Mouse (Mus musculus) hindbrain, embryonic 12.5 days (tissue): ENCODE data around the gene Ccdc136. TPM values are rescaled to one million over a fixed set of nuclear protein-coding genes. Genes with fewer than 3 reads are reported as not detected.
"Not testable (repeated sequence)": the region's sequence is repeated elsewhere in the genome, so short reads cannot be mapped to it uniquely, and the experiment has no call there.

Experiments used
- ATAC-seq: fragments of 200-750 bp; cut with Nextera tagmentation; 2 replicates; pipeline ENCODE4 v1.8.0; 2017; ENCODE audit warnings: moderate TSS enrichment; ENCODE audit not compliant: low FRiP score
- H3K27ac ChIP-seq: fragments of 300-500 bp; sonication (generic); 2 replicates; pipeline ENCODE4 v1.5.1; 2016; ENCODE audit warnings: mild to moderate bottlenecking
- H3K27me3 ChIP-seq: fragments of 300-500 bp; sonication (generic); 2 replicates; pipeline ENCODE4 v1.6.1; 2016; ENCODE audit warnings: mild to moderate bottlenecking
- H3K36me3 ChIP-seq: fragments of 300-500 bp; sonication (generic); 2 replicates; pipeline ENCODE4 v1.6.1; 2016; ENCODE audit warnings: mild to moderate bottlenecking
- H3K4me1 ChIP-seq: fragments of 300-500 bp; sonication (generic); 2 replicates; pipeline ENCODE4 v1.6.1; 2016
- H3K4me2 ChIP-seq: fragments of 300-500 bp; sonication (generic); replicated peaks from 2 replicates; pipeline ENCODE4 v1.6.1; 2016; ENCODE audit warnings: mild to moderate bottlenecking
- H3K4me3 ChIP-seq: fragments of 300-500 bp; sonication (generic); 2 replicates; pipeline ENCODE4 v1.5.1; 2016; ENCODE audit warnings: mild to moderate bottlenecking
- H3K9ac ChIP-seq: fragments of 300-500 bp; sonication (generic); 2 replicates; pipeline ENCODE4 v1.6.1; 2016; ENCODE audit warnings: mild to moderate bottlenecking, moderate library complexity
- H3K9me3 ChIP-seq: fragments of 300-500 bp; sonication (generic); replicated peaks from 2 replicates; pipeline ENCODE4 v1.6.1; 2016; ENCODE audit warnings: mild to moderate bottlenecking
- WGBS: fragments of 180-500 bp; shearing (Covaris S2); methylation state at CpG from one replicate; pipeline ENCODE4 v1.1.7; 2016; 5-methylcytosine and 5-hydroxymethylcytosine counted together
- polyA plus RNA-seq: library from polyadenylated mRNA; unstranded; fragments of >200 nt; fragmentation: Nextera tagmentation; extraction: Ambion mirVana; gene quantifications from 2 replicates; pipeline ENCODE4 v1.2.1, GENCODE M21; 2016

Ccdc136 gene
- polyA plus RNA-seq, 1 experiment from 2014 or later = 35.6 TPM

DNA sequence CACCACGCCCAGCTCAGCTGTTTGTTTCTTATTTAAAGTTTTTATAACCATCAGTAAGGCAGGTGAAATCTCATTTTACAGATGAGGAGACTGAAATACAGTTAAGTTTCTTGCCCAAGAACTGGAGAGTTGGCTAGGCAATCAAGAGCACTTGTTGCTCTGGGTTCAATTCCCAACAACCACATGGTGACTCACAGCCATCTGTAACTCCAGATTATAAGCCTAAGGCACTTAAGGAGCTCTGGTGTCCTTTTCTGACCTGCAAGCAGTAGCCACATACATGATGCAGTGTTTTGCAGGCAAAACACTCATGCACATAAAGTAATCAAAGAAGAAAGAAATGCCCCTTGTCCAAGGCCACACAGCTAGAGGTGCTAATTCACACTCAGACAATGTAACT lies 30.8 kb upstream of the Ccdc136 start:
- peaks cover 25% of the 10 kb centered on the region for H3K36me3 ChIP-seq
- no peak overlapping the region for H3K27ac ChIP-seq
- 97% methylated on average over 1 of the region's 1 CpGs for WGBS
- no peak overlapping the region for H3K4me3 ChIP-seq
- H3K27me3 ChIP-seq = no peaks in the 10 kb centered on the region
- no peak overlapping the region for H3K4me2 ChIP-seq
- no peak overlapping the region for H3K9ac ChIP-seq
- no peaks in the 10 kb centered on the region for H3K4me1 ChIP-seq
- ATAC-seq = no peak
- H3K9me3 ChIP-seq = no peaks in the 10 kb centered on the region

DNA sequence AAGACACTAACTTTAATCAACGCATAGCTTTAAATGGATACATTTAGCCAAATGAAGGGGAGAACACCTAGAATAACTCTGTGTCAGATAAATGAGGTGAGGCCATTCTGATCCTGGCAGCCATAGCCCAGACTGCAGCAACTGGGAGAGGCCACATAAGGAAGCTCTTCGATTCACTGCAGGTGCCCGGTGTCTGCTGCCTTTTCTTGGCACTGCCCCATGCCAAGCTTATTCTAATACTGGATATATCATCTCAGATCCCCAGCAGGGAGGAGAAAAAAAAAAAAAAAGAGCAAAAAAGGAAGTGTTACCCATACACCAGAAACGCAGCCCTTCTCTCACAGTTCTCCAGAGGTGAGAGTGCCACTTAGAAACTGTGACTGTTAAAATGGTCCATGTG lies 18.7 kb upstream of the Ccdc136 start:
- Histone ChIP-seq H3K36me3 (peaks cover 61% of the 10 kb centered on the region), H3K4me2 (no peak overlapping the region), H3K27me3 (no peaks in the 10 kb centered on the region), H3K4me1 (no peaks in the 10 kb centered on the region), H3K27ac (no peak overlapping the region), H3K9ac (no peak overlapping the region), H3K9me3 (no peaks in the 10 kb centered on the region), H3K4me3 (no peak overlapping the region)
- WGBS = 92% methylated on average over 4 of the region's 4 CpGs
- ATAC-seq = no peak

DNA sequence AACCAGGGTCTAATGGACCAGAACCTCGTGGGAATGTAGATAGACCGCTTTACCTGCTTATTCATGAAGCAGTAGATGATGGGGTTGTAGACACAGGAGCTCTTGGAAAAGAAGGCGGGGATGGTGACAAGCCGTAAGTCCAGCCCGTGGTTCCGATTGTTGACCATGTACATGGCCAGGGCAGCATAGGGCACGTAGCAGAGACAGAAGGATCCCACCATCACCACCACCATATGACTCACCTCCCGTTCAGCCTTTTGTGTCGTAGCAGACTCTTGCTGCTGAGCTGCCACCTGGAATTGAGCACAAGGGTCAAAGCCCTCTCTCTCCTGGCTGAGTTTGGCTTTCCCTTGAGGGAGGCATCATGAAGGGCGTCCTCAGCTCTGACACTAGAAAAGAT lies 17.4 kb upstream of the Ccdc136 start:
- Histone ChIP-seq H3K9me3 (no peaks in the 10 kb centered on the region), H3K4me2 (no peak overlapping the region), H3K4me1 (no peaks in the 10 kb centered on the region), H3K36me3 (peaks cover 50% of the 10 kb centered on the region), H3K4me3 (no peak overlapping the region), H3K9ac (no peak overlapping the region), H3K27ac (no peak overlapping the region), H3K27me3 (no peaks in the 10 kb centered on the region)
- ATAC-seq = no peak
- WGBS = 94% methylated on average over 10 of the region's 10 CpGs

DNA sequence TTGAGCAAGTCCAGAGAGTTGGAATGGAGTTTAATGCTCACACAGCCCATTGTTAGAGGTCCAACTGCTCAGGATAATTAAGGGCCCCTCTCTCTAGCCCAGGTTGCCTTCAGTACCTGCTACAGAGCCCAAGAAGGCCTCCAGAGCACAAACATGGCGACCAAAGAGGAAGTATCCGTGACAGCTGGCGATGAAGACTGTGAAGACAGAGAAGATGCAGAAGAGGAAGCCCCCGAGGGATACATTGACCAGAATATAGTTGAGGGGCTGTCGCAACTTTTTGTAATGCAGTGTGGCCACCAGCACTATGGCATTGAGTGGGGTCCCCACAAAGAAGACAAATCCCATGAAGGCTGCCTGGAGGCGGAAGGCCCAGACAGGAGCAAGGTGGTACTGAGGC lies 16.2 kb upstream of the Ccdc136 start:
- WGBS = 94% methylated on average over 6 of the region's 6 CpGs
- Histone ChIP-seq H3K9me3 (no peaks in the 10 kb centered on the region), H3K27ac (no peak overlapping the region), H3K36me3 (peaks cover 38% of the 10 kb centered on the region), H3K9ac (no peak overlapping the region), H3K4me2 (no peak overlapping the region), H3K27me3 (no peaks in the 10 kb centered on the region), H3K4me1 (no peaks in the 10 kb centered on the region), H3K4me3 (no peak overlapping the region)
- no peak for ATAC-seq

DNA sequence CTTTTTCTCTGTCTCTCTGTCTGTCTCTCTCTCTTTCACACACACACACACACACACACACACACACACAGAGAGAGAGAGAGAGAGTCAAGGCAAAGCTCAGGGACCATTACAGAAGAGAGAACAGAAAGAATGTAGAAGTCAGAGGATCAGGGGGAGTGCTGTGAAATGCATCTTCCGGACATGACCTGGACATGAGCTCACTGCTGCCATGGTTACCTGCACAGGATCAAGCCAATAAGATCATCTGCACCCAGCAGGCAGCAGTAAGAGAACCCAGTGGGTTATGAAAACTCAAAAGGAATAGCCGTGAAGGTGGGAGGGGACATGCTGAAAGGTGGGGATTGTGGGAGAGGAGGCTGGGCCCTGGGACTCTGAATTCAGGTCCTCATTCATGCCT lies 13.7 kb upstream of the Ccdc136 start:
- Histone ChIP-seq H3K4me1 (no peaks in the 10 kb centered on the region), H3K9me3 (no peaks in the 10 kb centered on the region), H3K36me3 (peaks cover 15% of the 10 kb centered on the region), H3K27ac (no peak overlapping the region), H3K9ac (no peak overlapping the region), H3K4me2 (no peak overlapping the region), H3K4me3 (no peak overlapping the region), H3K27me3 (no peaks in the 10 kb centered on the region; the same call in 1 of the 2 replicates)
- no peak for ATAC-seq
- WGBS = 46% methylated on average over 2 of the region's 2 CpGs

DNA sequence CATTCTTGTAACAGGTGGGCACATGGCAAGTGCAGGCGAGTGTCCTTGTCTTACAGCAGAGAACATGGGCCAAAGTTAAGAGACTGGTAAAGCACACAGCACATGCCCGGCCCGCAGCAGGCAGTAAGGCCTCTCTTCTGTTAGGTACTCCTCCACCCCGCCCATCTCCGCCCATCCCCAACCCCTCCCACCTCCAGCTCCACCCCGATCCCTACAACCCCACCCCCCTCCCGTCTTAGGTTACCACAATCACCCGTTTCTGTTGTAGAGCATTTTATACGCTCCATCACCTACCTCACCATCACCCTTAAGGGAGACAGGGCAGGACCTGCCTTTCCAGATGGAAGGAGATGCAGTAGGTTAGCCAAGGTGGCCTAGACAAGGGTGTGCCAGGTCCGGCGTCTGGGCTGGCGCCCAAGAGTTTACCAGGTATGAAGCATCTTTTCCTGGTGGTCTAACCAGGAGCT lies 8.0 kb upstream of the Ccdc136 start, which contains the start of gene Opn1sw:
Gene Opn1sw (minus strand): TSS at position 417 of the 467 bp plus-strand sequence.
- Histone ChIP-seq H3K36me3 (no peaks in the 10 kb centered on the region), H3K9ac (no peak within 1 kb of the TSS), H3K27ac (no peak within 1 kb of the TSS), H3K9me3 (no peaks in the 10 kb centered on the region), H3K4me3 (peak within 1 kb of the TSS; percentile 3; the same call in 1 of the 2 replicates), H3K4me2 (peak within 1 kb of the TSS; percentile 36), H3K4me1 (peaks cover 4% of the 10 kb centered on the region), H3K27me3 (peaks cover 16% of the 10 kb centered on the region)
- WGBS = 5% methylated on average over 12 of the region's 12 CpGs
- ATAC-seq = no peak

DNA sequence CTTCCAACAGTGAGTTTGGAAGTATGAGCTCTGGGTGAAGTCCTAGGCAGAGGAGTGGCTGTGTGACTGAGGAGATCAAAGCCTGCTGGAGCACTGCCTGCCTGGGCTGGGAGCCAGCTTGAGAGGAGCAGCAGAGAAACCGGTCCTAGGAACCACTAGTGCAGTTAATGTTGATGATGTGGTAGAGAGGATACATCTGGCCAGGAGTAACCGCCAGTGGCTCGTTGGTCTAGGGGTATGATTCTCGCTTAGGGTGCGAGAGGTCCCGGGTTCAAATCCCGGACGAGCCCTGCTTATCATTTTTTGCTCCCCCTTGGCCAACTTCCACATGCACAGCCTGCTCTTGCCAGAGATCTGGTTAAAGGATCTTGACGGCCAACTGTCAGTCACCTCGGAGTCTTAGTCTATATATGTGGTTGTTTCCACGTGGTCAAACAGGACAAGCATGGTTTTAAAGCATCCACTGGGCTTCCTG lies 7.5 kb upstream of the Ccdc136 start:
- H3K36me3 ChIP-seq = no peaks in the 10 kb centered on the region
- H3K27me3 ChIP-seq = peaks cover 16% of the 10 kb centered on the region
- H3K4me2 ChIP-seq = peak overlapping the region; percentile 36; the same call in 1 of the 2 replicates
- WGBS = 13% methylated on average over 11 of the region's 11 CpGs
- H3K9ac ChIP-seq = no peak overlapping the region
- H3K4me1 ChIP-seq = peaks cover 4% of the 10 kb centered on the region
- ATAC-seq = no peak
- no peak overlapping the region for H3K4me3 ChIP-seq
- no peak overlapping the region for H3K27ac ChIP-seq
- H3K9me3 ChIP-seq = no peaks in the 10 kb centered on the region

DNA sequence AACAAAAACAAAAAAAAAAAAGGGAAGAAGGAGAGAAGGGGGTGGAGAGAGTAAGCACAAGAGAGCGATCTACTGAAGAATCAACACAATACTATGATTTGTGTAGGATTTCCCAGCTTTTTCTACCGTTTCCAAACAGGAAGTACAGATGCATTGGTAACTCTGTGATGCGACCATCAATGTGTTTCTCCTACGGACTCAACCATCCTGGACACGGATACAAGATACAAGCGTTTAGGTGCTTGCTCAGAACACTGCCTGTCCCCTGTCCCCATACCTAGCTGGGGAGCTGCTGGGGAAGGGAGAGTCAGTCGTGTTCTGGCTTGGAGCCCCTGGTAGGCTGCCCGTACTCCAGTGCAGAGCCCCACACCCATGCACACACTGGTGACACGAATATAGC lies 6.7 kb upstream of the Ccdc136 start:
- Histone ChIP-seq H3K4me2 (no peak overlapping the region), H3K4me3 (no peak overlapping the region), H3K4me1 (peaks cover 4% of the 10 kb centered on the region), H3K9ac (no peak overlapping the region), H3K36me3 (no peaks in the 10 kb centered on the region), H3K27ac (no peak overlapping the region), H3K9me3 (no peaks in the 10 kb centered on the region), H3K27me3 (peaks cover 21% of the 10 kb centered on the region)
- 62% methylated on average over 9 of the region's 9 CpGs for WGBS
- ATAC-seq = no peak

DNA sequence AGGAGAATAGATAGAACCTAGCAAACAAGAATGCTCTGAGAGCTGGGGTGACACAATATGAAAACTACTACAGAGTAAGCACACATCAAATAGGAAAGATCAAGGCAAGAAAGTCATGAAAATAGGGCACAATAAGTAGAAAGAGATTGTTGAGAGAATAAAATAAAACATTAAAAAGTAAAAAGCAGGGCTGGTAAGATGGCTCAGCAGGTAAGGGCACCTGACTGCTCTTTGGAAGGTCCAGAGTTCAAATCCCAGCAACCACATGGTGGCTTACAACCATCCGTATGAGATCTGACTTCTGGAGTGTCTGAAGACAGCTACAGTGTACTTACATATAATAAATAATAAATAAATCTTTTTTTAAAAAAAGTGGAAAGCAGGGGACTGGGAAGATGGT lies 5.6 kb upstream of the Ccdc136 start:
- H3K36me3 ChIP-seq, H3K9me3 ChIP-seq, ATAC-seq, H3K27ac ChIP-seq, H3K4me2 ChIP-seq, H3K9ac ChIP-seq, H3K4me3 ChIP-seq, H3K4me1 ChIP-seq: not testable (repeated sequence)
- H3K27me3 ChIP-seq = peaks cover 32% of the 10 kb centered on the region
- WGBS = 83% methylated on average over 1 of the region's 1 CpGs

DNA sequence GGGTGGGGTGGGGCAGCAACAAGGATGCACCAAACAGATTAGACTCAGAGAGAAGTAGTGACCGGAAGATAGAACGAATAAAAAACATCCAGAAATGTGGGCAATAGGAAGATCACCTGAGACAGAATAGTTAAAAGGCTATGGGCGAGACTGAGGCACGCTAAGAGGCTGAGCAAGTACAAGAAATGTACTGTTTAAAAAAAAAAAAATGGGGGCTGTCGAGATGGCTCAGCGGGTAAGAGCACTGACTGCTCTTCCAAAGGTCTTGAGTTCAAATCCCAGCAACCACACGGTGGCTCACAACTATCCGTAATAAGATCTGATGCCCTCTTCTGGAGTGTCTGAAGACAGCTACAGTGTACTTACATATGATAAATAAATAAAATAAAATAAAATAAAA lies 4.9 kb upstream of the Ccdc136 start:
- ATAC-seq, H3K4me1 ChIP-seq, H3K4me2 ChIP-seq, H3K4me3 ChIP-seq, H3K36me3 ChIP-seq, H3K9me3 ChIP-seq, H3K27ac ChIP-seq, H3K9ac ChIP-seq: not testable (repeated sequence)
- 76% methylated on average over 8 of the region's 8 CpGs for WGBS
- peaks cover 33% of the 10 kb centered on the region for H3K27me3 ChIP-seq

DNA sequence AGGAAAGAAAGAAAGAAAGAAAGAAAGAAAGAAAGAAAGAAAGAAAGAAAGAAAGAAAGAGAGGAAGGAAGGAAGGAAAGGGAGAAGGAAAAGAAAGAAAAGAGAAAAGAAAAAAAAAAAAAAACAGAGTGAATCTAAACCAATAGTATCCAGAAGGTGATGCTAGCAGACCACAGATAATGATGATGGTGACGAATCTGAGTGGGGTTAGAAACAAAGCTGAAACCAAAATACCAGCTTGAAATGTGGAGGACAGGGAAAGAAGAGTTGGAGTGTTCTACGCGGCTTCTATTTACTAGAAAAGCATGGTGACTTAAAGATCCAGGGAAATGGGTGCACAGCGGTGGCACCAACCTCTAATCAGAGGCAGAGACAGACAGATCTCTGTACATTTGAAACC lies 4.3 kb upstream of the Ccdc136 start:
- Histone ChIP-seq H3K36me3 (no peaks in the 10 kb centered on the region), H3K9ac (no peak overlapping the region), H3K27ac (no peak overlapping the region), H3K4me1 (peaks cover 9% of the 10 kb centered on the region), H3K4me3 (no peak overlapping the region), H3K4me2 (no peak overlapping the region), H3K9me3 (no peaks in the 10 kb centered on the region), H3K27me3 (peaks cover 33% of the 10 kb centered on the region)
- ATAC-seq = no peak
- 75% methylated on average over 4 of the region's 4 CpGs for WGBS

DNA sequence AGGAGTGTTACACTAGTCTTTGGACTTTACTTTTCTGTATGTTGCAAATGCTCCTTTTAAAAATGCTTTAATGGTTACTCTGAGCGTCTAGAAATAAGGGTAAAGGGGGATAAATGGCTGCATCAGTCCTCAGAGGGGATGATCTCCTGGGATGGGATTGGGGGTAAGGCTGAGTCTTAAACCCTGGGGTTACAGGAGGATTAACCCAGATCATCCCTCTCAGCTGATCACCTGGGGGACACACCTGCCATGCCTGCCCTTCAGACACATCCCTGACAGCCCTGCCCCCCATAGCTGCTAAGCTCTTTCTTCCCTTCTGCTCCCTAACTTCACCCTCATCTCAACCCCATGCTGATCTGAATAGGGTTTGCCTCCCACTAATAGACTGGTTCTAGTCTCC lies 1.8 kb upstream of the Ccdc136 start:
- ATAC-seq = no peak
- peaks cover 25% of the 10 kb centered on the region for H3K27me3 ChIP-seq
- no peak overlapping the region for H3K27ac ChIP-seq
- no peak overlapping the region for H3K4me3 ChIP-seq
- WGBS = 35% methylated on average over 1 of the region's 1 CpGs
- no peak overlapping the region for H3K4me2 ChIP-seq
- no peak overlapping the region for H3K9ac ChIP-seq
- no peaks in the 10 kb centered on the region for H3K36me3 ChIP-seq
- H3K9me3 ChIP-seq = no peaks in the 10 kb centered on the region
- H3K4me1 ChIP-seq = peaks cover 17% of the 10 kb centered on the region

DNA sequence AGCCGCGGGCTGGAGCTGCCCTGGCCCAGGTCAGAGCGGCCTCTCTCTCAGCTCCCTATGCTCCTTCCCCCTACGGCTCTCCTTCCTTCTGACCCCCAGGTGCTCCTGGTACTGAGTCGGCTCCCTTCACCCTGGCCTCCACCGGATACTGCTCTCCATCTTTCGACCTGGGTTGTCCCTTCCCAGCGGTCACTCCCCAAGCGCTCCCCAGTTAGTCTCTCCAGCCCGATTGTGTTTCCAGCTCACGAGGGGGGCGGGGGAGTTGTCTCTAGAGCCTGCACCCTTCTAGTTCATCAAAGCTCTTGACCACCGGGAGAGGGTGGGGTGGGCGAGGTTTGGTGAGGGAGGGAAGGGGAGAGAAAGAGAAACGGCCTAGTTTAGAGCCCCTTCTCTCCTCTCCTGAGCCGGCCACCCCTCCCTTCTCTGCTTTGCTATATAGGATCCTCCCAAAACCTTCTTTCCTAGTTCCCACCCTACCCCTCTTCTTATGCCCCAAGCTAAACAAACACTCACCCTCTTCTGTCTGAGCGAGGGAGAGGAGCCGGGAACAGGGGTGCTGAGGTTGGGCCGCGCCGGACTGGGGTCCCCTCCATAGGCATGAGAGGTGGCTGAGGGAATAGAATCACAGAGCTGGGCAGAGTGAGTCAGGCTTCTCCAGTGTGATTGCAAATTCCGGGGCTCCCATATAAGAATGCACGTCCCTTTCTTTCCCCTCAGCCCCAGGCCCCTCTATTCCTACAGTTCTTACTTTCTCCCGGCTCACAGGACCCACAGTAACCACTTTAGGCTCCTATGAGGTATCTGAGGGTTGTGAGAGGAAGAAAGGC lies 818 bp downstream of the Ccdc136 start:
- peaks cover 17% of the 10 kb centered on the region for H3K4me1 ChIP-seq
- H3K4me3 ChIP-seq = peak overlapping the region; percentile 74
- no peaks in the 10 kb centered on the region for H3K9me3 ChIP-seq
- peak overlapping the region; percentile 87 for H3K9ac ChIP-seq
- H3K4me2 ChIP-seq = peak overlapping the region; percentile 90
- H3K27ac ChIP-seq = peak overlapping the region; percentile 30
- H3K36me3 ChIP-seq = no peaks in the 10 kb centered on the region
- WGBS = 2% methylated on average over 23 of the region's 24 CpGs
- peaks cover 21% of the 10 kb centered on the region for H3K27me3 ChIP-seq
- ATAC-seq = peak; percentile 72
